29 mouse cellular contexts compared by ENCODE assay signal in genomic region chr12:104867851-104868250, GRCm38 (mm10). TPM values are rescaled to one million over a fixed set of nuclear protein-coding genes. Genes with fewer than 3 reads are reported as not detected.
DNase-seq lines count a peak whose midpoint lies in the region; ATAC-seq lines count a peak whose summit lies in the region.
"Had no signal": no experiment of that assay in that cellular context is flagged by ENCODE, and none has a peak within 500 bp of the region (broad histone marks: within the 10 kb centered on the region; RNA-seq: fewer than 3 reads in every experiment).

No protein-coding gene starts in this region.

- peak; percentile 45 for ATAC-seq in lung, embryonic 15.5 days (ENCODE audit: borderline replicate concordance, extremely low read depth, low FRiP score, low TSS enrichment)
- ATAC-seq in midbrain, embryonic 16.5 days = no peak
- ATAC-seq in liver, embryonic 12.5 days = no peak
- ATAC-seq: forebrain, embryonic 13.5 days; intestine, embryonic 16.5 days; liver, postnatal 0 days; midbrain, embryonic 13.5 days had no signal

- no peak overlapping the region for H3K9ac ChIP-seq in lung, embryonic 15.5 days
- H3K9ac ChIP-seq in midbrain, embryonic 16.5 days (ENCODE audit: low read depth, low read length) = no peak overlapping the region
- no peak overlapping the region for H3K9ac ChIP-seq in liver, embryonic 12.5 days
- H3K9ac ChIP-seq: forebrain, embryonic 13.5 days; heart, embryonic 15.5 days; limb, embryonic 13.5 days; liver, postnatal 0 days; midbrain, embryonic 13.5 days had no signal

- intact Hi-C loops in left cerebral cortex, postnatal 4 days (cut with DNase I) = no loop called here

- no peak overlapping the region for H3K4me2 ChIP-seq in lung, embryonic 15.5 days
- no peak overlapping the region for H3K4me2 ChIP-seq in midbrain, embryonic 16.5 days (ENCODE audit: low read length)
- no peak overlapping the region for H3K4me2 ChIP-seq in liver, embryonic 12.5 days
- H3K4me2 ChIP-seq: forebrain, embryonic 13.5 days; heart, embryonic 15.5 days; limb, embryonic 13.5 days; liver, embryonic 11.5 days; midbrain, embryonic 13.5 days had no signal

- H3K4me3 ChIP-seq in lung, embryonic 15.5 days = no peak overlapping the region
- H3K4me3 ChIP-seq in midbrain, embryonic 16.5 days (ENCODE audit: low read depth, low read length) = no peak overlapping the region
- H3K4me3 ChIP-seq in liver, embryonic 12.5 days = no peak overlapping the region
- H3K4me3 ChIP-seq: forebrain, embryonic 13.5 days; heart, embryonic 10.5 days; heart, embryonic 15.5 days; limb, embryonic 13.5 days; megakaryocyte, embryonic 14.5 days; midbrain, embryonic 13.5 days had no signal

- H3K27ac ChIP-seq in lung, embryonic 15.5 days = peak overlapping the region; percentile 64
- H3K27ac ChIP-seq in midbrain, embryonic 16.5 days (ENCODE audit: low read length) = no peak overlapping the region
- no peak overlapping the region for H3K27ac ChIP-seq in liver, embryonic 12.5 days
- H3K27ac ChIP-seq: forebrain, embryonic 13.5 days; heart, embryonic 10.5 days; heart, embryonic 15.5 days; kidney, postnatal 0 days; limb, embryonic 13.5 days; midbrain, embryonic 13.5 days had no signal

- H3K27me3 ChIP-seq in lung, embryonic 15.5 days = no peaks in the 10 kb centered on the region
- no peaks in the 10 kb centered on the region for H3K27me3 ChIP-seq in midbrain, embryonic 16.5 days (ENCODE audit: control insufficient read depth, insufficient read depth, low read depth, low read length)
- H3K27me3 ChIP-seq in liver, embryonic 12.5 days (replicated peaks) = peaks cover 35% of the 10 kb centered on the region
- H3K27me3 ChIP-seq: forebrain, embryonic 13.5 days; limb, embryonic 13.5 days had no signal

- H3K9me3 ChIP-seq in lung, embryonic 15.5 days = no peaks in the 10 kb centered on the region
- H3K9me3 ChIP-seq in midbrain, embryonic 16.5 days (replicated peaks; ENCODE audit: control insufficient read depth, low read length, poor library complexity, severe bottlenecking) = 0 out of 2 replicates have a peak, but pooled peaks cover under 1% of the 10 kb centered on the region
- H3K9me3 ChIP-seq in liver, embryonic 12.5 days (replicated peaks) = no peaks in the 10 kb centered on the region
- H3K9me3 ChIP-seq: forebrain, embryonic 13.5 days; heart, embryonic 10.5 days; heart, embryonic 15.5 days; midbrain, embryonic 13.5 days had no signal

- peak; percentile 39 for DNase-seq in left cerebral cortex, postnatal 4 days
- DNase-seq in left cerebral cortex, adult 8-10 months (ENCODE audit: low spot score in 2 of 2) = no peak
- peak; percentile 79 for DNase-seq in lung, postnatal 25 days (ENCODE audit: low spot score)
- no peak for DNase-seq in spleen, adult 18-20 months
- DNase-seq: adrenal gland, adult 2 months; adrenal gland, postnatal 36 days; cerebellum, adult 18-20 months; cerebellum, postnatal 14 days; gastrocnemius, postnatal 25 days; heart, adult 11 months; kidney, adult 8-10 months; kidney, postnatal 4 days; liver, postnatal 0 days; thymus, adult 18-20 months; thymus, postnatal 25 days had no signal

- 55% methylated on average over 6 of the region's 6 CpGs for WGBS in lung, embryonic 15.5 days
- 80% methylated on average over 6 of the region's 6 CpGs for WGBS in midbrain, embryonic 16.5 days
- WGBS in liver, embryonic 12.5 days (ENCODE audit: insufficient replicate concordance) = 61% methylated on average over 6 of the region's 6 CpGs

- H3K36me3 ChIP-seq in lung, embryonic 15.5 days = no peaks in the 10 kb centered on the region
- H3K36me3 ChIP-seq in midbrain, embryonic 16.5 days (ENCODE audit: control insufficient read depth, insufficient read depth, low read length) = no peaks in the 10 kb centered on the region
- no peaks in the 10 kb centered on the region for H3K36me3 ChIP-seq in liver, embryonic 12.5 days
- H3K36me3 ChIP-seq: heart, embryonic 10.5 days; heart, embryonic 15.5 days; limb, embryonic 13.5 days; midbrain, embryonic 13.5 days had no signal

- peaks cover 20% of the 10 kb centered on the region for H3K4me1 ChIP-seq in lung, embryonic 15.5 days
- peaks cover 11% of the 10 kb centered on the region for H3K4me1 ChIP-seq in midbrain, embryonic 16.5 days (ENCODE audit: control insufficient read depth, insufficient read depth, low read length)
- 0 out of 2 replicates have a peak, but pooled peaks cover 7% of the 10 kb centered on the region for H3K4me1 ChIP-seq in liver, embryonic 12.5 days

RNA-seq across cellular contexts. Expression of gene Clmn, which starts 3.0 kb away (rescaled TPM):
- 10 to 100 TPM in 1 of 2 experiments, 1 to 10 TPM in 1; 8.3 to 10.1 TPM for total RNA-seq in left cerebral cortex, postnatal 4 days (2021)
- total RNA-seq in left cerebral cortex, adult 8-10 months (2022) = 10 to 100 TPM; 51.6 to 64.6 (median 61.5) TPM
- 2.6 and 3.2 TPM in 2 replicates for polyA plus RNA-seq in lung, embryonic 15.5 days (2015; fragmentation: Nextera tagmentation; extraction: Ambion mirVana)
- polyA plus RNA-seq in midbrain, embryonic 16.5 days (2015; fragmentation: Nextera tagmentation; extraction: Ambion mirVana) = 0.97 and 1.7 TPM in 2 replicates
- 0.37 and 0.38 TPM in 2 replicates for polyA plus RNA-seq in liver, embryonic 12.5 days (2016; fragmentation: Nextera tagmentation; extraction: Ambion mirVana)
- total RNA-seq: MEL; monocyte, adult 5-6 weeks had no signal

Comparison
In these comparisons a context has a peak if more than half of its experiments do, and no peak if none do; other contexts are left out.
1. DNase-seq: peak in left cerebral cortex, postnatal 4 days (single experiment) and lung, postnatal 25 days (single experiment); none in left cerebral cortex, adult 8-10 months (0 of 2) and spleen, adult 18-20 months (0 of 2).